Mouse (Mus musculus) liver, adult 2 months (tissue): Measurements from ENCODE around the gene Pcsk2. TPM values are rescaled to one million over a fixed set of nuclear protein-coding genes. Genes with fewer than 3 reads are reported as not detected.

ENCODE experiments used
- DNase-seq: peaks from one replicate; pipeline ENCODE4 v3.0.0-alpha.2; 2011; ENCODE audit warnings: low read depth, low spot score; ENCODE audit errors: extremely low read depth
- H3K27ac ChIP-seq: fragments of 200-500 bp; replicated peaks from 2 replicates; pipeline ENCODE4 v1.5.1; 2012; ENCODE audit warnings: low read depth, mild to moderate bottlenecking, control low read depth, inconsistent platforms, low read length; ENCODE audit not compliant: insufficient read depth
- H3K27me3 ChIP-seq: fragments of 200-500 bp; 2 replicates; pipeline ENCODE4 v1.6.1; 2012; ENCODE audit warnings: mild to moderate bottlenecking, moderate library complexity, low read length, inconsistent platforms; ENCODE audit not compliant: control insufficient read depth, insufficient read depth
- H3K36me3 ChIP-seq: fragments of 200-500 bp; 2 replicates; pipeline ENCODE4 v1.6.1; 2012; ENCODE audit warnings: low read length, inconsistent platforms; ENCODE audit not compliant: control insufficient read depth, insufficient read depth
- H3K4me1 ChIP-seq: fragments of 200-500 bp; 2 replicates; pipeline ENCODE4 v1.6.1; 2011; ENCODE audit warnings: low read length; ENCODE audit not compliant: control insufficient read depth, insufficient read depth
- H3K4me3 ChIP-seq: fragments of 200-500 bp; 2 replicates; pipeline ENCODE4 v1.5.1; 2011; ENCODE audit warnings: low read depth, mild to moderate bottlenecking, control low read depth, low read length, moderate library complexity; ENCODE audit not compliant: insufficient read depth
- H3K79me2 ChIP-seq: fragments of 200-500 bp; 2 replicates; pipeline ENCODE4 v1.6.1; 2012; ENCODE audit warnings: inconsistent platforms, mild to moderate bottlenecking, low read length, moderate library complexity; ENCODE audit not compliant: control insufficient read depth, insufficient read depth
- H3K9ac ChIP-seq: fragments of 200-500 bp; 2 replicates; pipeline ENCODE4 v1.6.1; 2012; ENCODE audit warnings: low read depth, mild to moderate bottlenecking, control low read depth, inconsistent platforms, low read length
- CTCF ChIP-seq: fragments of 200-500 bp; IDR thresholded peaks from 2 replicates; pipeline ENCODE4 v1.5.1; 2011; ENCODE audit warnings: low read depth, low read length, control low read depth
- POLR2A ChIP-seq: fragments of 200-500 bp; IDR thresholded peaks from 2 replicates; pipeline ENCODE4 v1.6.1; 2011; ENCODE audit warnings: low read length, control low read depth; ENCODE audit not compliant: insufficient read depth; ENCODE audit errors: extremely low read depth
- WGBS: fragments of 180-500 bp; shearing (Covaris S2); methylation state at CpG from one replicate; pipeline ENCODE4 v1.1.7; 2018; 5-methylcytosine and 5-hydroxymethylcytosine counted together
- polyA plus RNA-seq: library from polyadenylated mRNA; depleted of rRNA; stranded (reverse); fragments of >200 nt; gene quantifications from 2 replicates; pipeline ENCODE4 v1.2.3, GENCODE M21; 2012
- total RNA-seq: library from RNA; depleted of rRNA; stranded (reverse); fragments of >200 nt; gene quantifications from 2 replicates; pipeline ENCODE4 v1.2.3, GENCODE M21; 2014

Gene Pcsk2
- total and polyA plus RNA-seq, 2 experiments: not detected

DNA sequence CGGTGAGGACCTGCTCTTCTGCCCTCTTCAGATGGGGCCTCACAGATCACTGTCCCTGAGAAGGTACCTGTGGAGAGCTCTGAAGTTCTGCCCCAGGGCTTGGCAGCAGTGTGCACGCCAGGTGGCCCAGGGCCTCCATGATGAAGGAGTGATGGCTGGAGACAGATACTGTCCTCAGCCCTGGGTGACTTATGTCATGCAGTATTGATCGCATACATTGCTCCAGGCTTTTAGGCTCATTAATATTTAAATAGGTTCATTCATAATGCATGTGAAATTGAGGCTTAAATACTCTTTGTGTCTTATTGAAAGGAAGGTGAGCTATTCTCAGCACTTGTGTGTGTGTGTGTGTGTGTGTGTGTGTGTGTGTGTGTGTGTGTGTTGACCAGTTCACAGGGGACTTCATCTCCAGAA is 157.0 kb downstream of the Pcsk2 start:
- Histone ChIP-seq H3K79me2 (no peaks in the 10 kb centered on the region), H3K27ac (no peak overlapping the region), H3K4me1 (no peaks in the 10 kb centered on the region), H3K27me3 (no peaks in the 10 kb centered on the region), H3K9ac (no peak overlapping the region), H3K36me3 (no peaks in the 10 kb centered on the region), H3K4me3 (no peak overlapping the region)
- no peak for TF ChIP-seq CTCF
- no peak for TF ChIP-seq POLR2A
- no peak for DNase-seq
- 91% methylated on average over 3 of the region's 3 CpGs for WGBS

DNA sequence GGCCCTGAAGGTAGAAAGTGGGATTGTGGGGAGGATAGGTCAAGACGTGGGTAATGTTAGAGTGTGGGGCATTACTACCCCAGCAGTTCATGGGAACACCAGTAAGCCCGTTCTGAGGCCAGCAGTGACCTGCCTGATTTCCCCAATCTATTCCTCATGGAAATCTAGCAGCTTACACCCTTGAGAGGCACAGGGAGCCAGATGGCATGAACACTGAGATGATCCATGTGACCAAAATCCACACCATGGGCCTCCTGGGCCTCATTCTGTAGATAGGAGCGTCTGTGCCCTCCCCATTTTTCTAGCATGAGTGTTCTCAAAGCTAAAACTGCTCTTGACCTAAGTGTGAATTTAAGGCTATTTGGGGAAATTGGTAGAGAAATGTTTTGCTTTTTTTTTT is 162.2 kb downstream of the Pcsk2 start:
- Histone ChIP-seq H3K4me3 (no peak overlapping the region), H3K36me3 (no peaks in the 10 kb centered on the region), H3K27ac (no peak overlapping the region), H3K4me1 (no peaks in the 10 kb centered on the region), H3K27me3 (no peaks in the 10 kb centered on the region), H3K79me2 (no peaks in the 10 kb centered on the region), H3K9ac (no peak overlapping the region)
- no peak for TF ChIP-seq POLR2A
- no peak for TF ChIP-seq CTCF
- DNase-seq: no peak
- WGBS: 71% methylated on average over 3 of the region's 3 CpGs

DNA sequence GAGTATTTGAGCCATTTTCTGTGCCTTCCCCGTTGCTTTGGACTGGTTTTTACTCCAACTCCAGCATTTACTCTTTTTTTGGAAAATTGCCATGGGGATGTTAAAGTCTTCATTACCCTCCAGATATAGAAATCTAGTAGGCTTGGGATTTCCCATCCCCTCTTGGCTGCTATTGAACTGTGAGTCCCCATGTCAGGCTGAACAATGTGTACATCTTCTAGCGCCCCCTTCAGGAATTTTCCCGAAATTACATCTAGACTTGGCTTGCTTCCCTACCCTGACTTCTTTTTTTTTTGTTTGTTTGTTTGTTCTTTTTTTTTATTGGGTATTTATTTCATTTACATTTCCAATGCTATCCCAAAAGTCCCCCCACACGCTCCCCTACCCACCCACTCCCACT is 163.3 kb downstream of the Pcsk2 start:
- H3K4me3 ChIP-seq: no peak overlapping the region
- no peak for TF ChIP-seq POLR2A
- TF ChIP-seq CTCF: no peak
- no peaks in the 10 kb centered on the region for H3K4me1 ChIP-seq
- no peak for DNase-seq
- H3K27me3 ChIP-seq: no peaks in the 10 kb centered on the region
- H3K36me3 ChIP-seq: no peaks in the 10 kb centered on the region
- 24% methylated on average over 4 of the region's 4 CpGs for WGBS
- H3K27ac ChIP-seq: no peak overlapping the region
- H3K79me2 ChIP-seq: no peaks in the 10 kb centered on the region
- no peak overlapping the region for H3K9ac ChIP-seq

DNA sequence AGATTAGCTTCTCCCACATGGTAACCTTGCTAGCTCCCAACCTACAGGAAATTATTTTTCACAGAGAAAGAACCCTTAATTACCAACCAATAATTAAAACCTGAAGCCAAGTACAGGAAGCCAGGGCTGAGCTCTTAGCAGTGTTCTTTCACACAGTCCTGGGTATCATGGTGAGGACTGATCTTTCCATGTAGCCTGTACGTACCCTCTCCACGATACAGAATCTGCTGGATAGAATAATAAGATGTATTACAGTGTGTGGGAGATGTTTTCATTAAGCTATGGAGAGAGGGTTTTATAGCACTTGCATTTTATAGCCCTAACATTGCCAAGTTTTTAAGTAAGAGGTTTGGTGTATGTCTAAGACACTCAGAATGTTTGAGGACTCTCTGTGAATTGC is 164.0 kb downstream of the Pcsk2 start:
- no peak overlapping the region for H3K27ac ChIP-seq
- H3K27me3 ChIP-seq: no peaks in the 10 kb centered on the region
- WGBS: 78% methylated on average over 2 of the region's 2 CpGs
- TF ChIP-seq CTCF: no peak
- no peak for TF ChIP-seq POLR2A
- DNase-seq: no peak
- no peak overlapping the region for H3K9ac ChIP-seq
- no peaks in the 10 kb centered on the region for H3K36me3 ChIP-seq
- H3K4me3 ChIP-seq: no peak overlapping the region
- no peaks in the 10 kb centered on the region for H3K79me2 ChIP-seq
- no peaks in the 10 kb centered on the region for H3K4me1 ChIP-seq

DNA sequence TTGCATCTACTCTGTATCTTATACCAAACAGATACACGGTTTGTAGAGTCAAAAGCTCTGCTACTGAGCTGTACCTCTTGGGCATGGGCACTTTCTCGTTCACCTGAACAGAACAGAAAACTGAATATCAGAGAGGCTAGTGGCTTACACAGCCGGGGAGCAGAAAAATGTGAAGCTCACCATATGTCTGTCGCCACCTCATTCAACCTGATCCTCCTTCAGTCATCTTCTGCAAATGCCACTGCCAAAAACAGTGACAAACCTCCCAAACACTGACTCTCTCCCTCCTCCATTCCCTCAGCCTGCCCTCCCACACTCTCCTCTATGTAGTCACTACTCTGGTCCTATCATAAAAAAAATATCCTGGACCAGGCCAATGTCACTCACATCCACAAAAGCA is 165.9 kb downstream of the Pcsk2 start:
- no peak overlapping the region for H3K27ac ChIP-seq
- H3K4me3 ChIP-seq: no peak overlapping the region
- H3K9ac ChIP-seq: no peak overlapping the region
- H3K36me3 ChIP-seq: no peaks in the 10 kb centered on the region
- no peaks in the 10 kb centered on the region for H3K4me1 ChIP-seq
- TF ChIP-seq POLR2A (no peak), CTCF (no peak)
- no peaks in the 10 kb centered on the region for H3K27me3 ChIP-seq
- H3K79me2 ChIP-seq: no peaks in the 10 kb centered on the region
- WGBS: 72% methylated on average over 4 of the region's 4 CpGs
- DNase-seq: no peak

DNA sequence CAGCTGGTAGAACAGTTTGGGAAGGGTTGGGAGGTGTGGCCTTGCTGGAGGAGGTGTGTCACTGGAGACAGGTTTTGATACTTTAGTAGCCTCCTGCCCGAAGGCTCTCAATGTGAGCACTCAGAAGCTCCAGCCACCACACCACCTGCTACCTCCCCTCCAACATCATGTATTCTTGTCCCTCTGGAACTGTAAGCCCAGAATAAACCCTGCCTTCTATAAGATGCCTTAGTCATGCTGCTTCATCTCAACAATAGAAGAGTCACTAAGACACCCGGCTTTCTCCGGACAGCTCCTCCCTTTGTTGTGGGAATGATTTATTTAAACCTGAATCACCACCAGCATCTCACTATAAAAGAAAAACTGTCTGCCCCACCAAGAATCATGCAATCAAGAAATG is 166.9 kb downstream of the Pcsk2 start:
- H3K36me3 ChIP-seq: no peaks in the 10 kb centered on the region
- H3K27ac ChIP-seq: no peak overlapping the region
- no peaks in the 10 kb centered on the region for H3K27me3 ChIP-seq
- H3K4me3 ChIP-seq: no peak overlapping the region
- no peaks in the 10 kb centered on the region for H3K79me2 ChIP-seq
- TF ChIP-seq CTCF: no peak
- no peak for TF ChIP-seq POLR2A
- WGBS: 83% methylated on average over 3 of the region's 3 CpGs
- no peak for DNase-seq
- no peak overlapping the region for H3K9ac ChIP-seq
- H3K4me1 ChIP-seq: no peaks in the 10 kb centered on the region
